Mouse (Mus musculus): ENCODE data around the gene Foxp2. TPM values are rescaled to one million over a fixed set of nuclear protein-coding genes. Genes with fewer than 3 reads are reported as not detected.

The Foxp2 gene
- polyA plus RNA-seq, 1 experiment from 2014 or later, result 17.9 TPM

DNA sequence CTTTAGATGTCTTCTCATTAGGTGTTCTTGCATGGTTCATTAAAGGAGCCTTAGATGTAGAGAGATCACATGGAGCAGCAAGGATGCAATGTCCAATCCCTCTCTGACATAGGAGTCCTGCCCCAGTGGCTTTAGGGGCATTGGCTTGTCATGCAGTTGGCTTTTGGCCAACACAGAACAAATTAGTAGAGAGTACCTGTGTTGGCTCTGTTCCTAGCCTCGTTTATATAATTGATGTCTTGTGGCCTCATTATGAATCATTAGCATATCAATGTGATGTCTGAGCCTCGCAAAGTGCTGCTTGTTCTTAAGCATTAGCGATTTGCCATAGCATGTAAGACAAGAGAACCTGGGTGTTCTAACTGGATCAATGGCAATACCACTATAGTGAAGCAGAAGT is 250.5 kb downstream of the Foxp2 start:
- Histone ChIP-seq H3K27ac (no peak overlapping the region), H3K27me3 (ENCODE audit: low read depth, poor library complexity, severe bottlenecking) (no peaks in the 10 kb centered on the region), H3K36me3 (no peaks in the 10 kb centered on the region), H3K4me1 (no peaks in the 10 kb centered on the region), H3K9me3 (replicated peaks) (no peaks in the 10 kb centered on the region), H3K4me3 (no peak overlapping the region)
- 79% methylated on average over 3 of the region's 3 CpGs for WGBS
- no peak for DNase-seq (ENCODE audit: low spot score)

DNA sequence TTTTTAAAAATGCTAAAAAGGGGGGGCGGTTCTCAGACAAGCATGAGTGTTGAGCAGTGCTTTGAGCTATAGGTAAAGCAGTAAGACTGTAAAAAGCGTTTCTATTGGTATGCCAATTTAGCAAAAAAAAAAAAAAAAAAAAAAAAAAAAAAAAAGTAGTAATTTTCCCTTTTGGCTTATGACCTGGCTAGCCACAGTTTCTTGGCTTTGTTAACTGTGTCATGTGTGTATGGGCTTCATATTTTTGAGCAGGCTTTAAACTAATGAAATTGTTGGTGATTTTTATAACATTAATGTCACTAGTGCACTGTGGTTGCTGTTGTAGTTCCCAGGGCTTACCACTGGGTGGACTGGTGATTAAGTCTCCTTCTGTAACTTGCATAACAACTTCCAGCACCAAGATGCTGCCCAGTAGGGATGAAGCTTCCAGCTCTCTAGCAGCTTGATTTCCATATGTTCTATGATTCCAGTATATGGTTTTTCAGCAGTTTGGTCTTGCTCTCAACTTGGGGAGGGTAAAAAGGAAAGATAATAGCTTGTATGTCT is 262.4 kb downstream of the Foxp2 start:
- no peaks in the 10 kb centered on the region for H3K9me3 ChIP-seq (replicated peaks)
- 78% methylated on average over 2 of the region's 2 CpGs for WGBS
- no peak overlapping the region for H3K4me3 ChIP-seq
- no peaks in the 10 kb centered on the region for H3K27me3 ChIP-seq (ENCODE audit: low read depth, poor library complexity, severe bottlenecking)
- no peak overlapping the region for H3K27ac ChIP-seq
- DNase-seq (ENCODE audit: low spot score), result no peak
- H3K36me3 ChIP-seq, result no peaks in the 10 kb centered on the region
- no peaks in the 10 kb centered on the region for H3K4me1 ChIP-seq

DNA sequence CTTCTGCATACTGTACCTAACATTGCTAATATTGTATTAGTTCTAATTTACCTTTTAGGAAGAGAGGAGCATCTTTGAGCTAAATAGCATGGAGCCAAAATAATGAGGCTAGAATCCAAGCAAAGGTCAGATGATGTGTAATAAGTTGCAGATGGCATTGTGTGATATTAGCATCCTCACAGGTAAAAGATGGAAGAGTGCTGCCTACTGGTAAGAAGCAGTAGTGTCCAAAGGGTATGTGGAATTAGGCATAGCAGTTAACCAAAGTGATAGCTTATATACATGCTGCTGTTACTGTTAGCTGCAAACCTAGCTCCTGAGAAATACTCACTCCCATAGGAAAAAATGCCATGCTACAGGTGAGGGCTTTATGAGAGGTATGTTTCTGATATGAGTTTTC is 275.6 kb downstream of the Foxp2 start:
- Histone ChIP-seq H3K27me3 (ENCODE audit: low read depth, poor library complexity, severe bottlenecking) (no peaks in the 10 kb centered on the region), H3K9me3 (replicated peaks) (no peaks in the 10 kb centered on the region), H3K36me3 (no peaks in the 10 kb centered on the region), H3K27ac (no peak overlapping the region), H3K4me1 (no peaks in the 10 kb centered on the region), H3K4me3 (no peak overlapping the region)
- no peak for DNase-seq (ENCODE audit: low spot score)

DNA sequence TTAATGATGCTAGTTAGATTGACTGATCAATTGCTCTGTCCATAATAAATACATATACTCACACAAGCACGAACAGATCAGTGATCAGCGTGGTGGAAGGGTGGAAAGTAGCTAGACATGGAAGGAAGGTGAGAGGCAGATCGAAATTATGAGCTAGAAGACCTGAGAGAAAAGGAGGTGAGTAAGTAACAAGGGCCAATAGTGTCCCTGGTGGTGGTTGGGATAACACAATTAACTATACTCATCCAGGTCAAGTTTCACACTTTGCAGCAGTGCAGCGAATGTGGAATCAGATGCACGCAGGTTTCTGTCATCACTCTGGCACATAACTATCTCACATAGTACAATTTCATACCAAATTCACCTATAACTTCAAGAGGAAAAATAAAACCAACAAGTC is 291.7 kb downstream of the Foxp2 start:
- Histone ChIP-seq H3K27me3 (ENCODE audit: low read depth, poor library complexity, severe bottlenecking) (no peaks in the 10 kb centered on the region), H3K27ac (no peak overlapping the region), H3K36me3 (no peaks in the 10 kb centered on the region), H3K9me3 (replicated peaks) (no peaks in the 10 kb centered on the region), H3K4me3 (no peak overlapping the region), H3K4me1 (peaks cover 17% of the 10 kb centered on the region)
- no peak for DNase-seq (ENCODE audit: low spot score)
- WGBS, result 68% methylated on average over 5 of the region's 5 CpGs

DNA sequence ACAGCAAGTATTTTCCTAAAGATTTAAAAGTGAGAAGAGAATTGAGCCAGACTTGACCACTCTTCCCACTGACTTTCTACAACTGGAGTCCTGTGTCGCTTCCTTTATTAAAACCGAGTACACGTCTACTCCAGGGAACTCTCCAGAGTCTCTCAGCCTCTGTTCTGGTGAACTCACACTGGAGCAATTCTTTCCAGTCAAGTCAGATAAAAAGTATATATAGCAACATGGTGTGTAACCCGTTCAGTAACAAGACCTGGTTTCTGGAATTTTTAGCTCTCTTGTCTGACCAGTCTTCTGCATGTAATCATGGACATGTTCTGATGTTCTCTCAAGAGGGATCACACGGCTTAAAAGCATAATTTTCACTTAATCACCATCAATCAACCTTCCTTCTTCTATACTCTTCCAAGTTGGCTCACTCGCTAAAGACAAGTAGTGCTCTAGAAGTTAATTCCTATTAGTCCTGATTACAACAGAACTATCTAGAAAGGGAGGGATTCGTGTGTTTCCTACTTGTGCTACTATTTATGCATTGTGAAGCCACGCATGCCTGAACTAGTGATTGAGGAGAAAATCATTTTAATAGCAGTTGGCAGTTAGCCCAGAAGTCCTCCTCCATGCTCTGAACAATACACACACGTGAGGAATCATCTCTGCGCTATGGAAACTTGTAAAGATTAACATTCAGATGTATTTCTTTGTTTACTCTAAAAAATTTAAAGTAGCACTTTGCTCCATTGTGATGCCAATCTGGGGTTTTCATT is 341.2 kb downstream of the Foxp2 start:
- 89% methylated on average over 10 of the region's 10 CpGs for WGBS
- no peak for DNase-seq (ENCODE audit: low spot score)

DNA sequence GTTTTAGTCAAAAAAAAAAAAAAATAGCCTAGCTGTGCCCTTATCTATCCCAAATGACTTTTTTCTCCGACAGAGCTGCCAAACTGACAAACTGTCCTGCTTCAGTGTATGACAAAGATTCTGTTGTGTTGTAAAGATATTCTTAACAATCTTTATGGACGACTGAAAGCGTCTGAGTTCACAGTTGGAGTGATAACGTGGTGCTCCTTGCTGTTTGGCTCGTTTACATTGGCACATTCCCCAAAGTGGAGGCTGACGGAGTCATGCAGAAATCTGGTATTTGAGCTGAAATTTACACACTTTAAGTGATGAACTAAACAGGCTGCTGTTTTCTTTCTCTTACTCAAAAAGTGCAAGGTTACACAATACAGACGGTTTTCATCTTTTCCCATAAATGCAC is 356.2 kb downstream of the Foxp2 start:
- Histone ChIP-seq H3K4me1 (peaks cover 9% of the 10 kb centered on the region), H3K36me3 (no peaks in the 10 kb centered on the region), H3K27me3 (ENCODE audit: low read depth, poor library complexity, severe bottlenecking) (no peaks in the 10 kb centered on the region), H3K27ac (no peak overlapping the region), H3K9me3 (replicated peaks) (no peaks in the 10 kb centered on the region), H3K4me3 (no peak overlapping the region)
- DNase-seq (ENCODE audit: low spot score), result no peak
- 34% methylated on average over 7 of the region's 7 CpGs for whole genome bisulfite sequencing

More for the DNA sequence above, 341.2 kb downstream of the Foxp2 start:
- Histone ChIP-seq H3K27me3 (ENCODE audit: low read depth, poor library complexity, severe bottlenecking) (no peaks in the 10 kb centered on the region), H3K36me3 (no peaks in the 10 kb centered on the region), H3K9me3 (replicated peaks) (no peaks in the 10 kb centered on the region), H3K27ac (no peak overlapping the region), H3K4me3 (no peak overlapping the region), H3K4me1 (no peaks in the 10 kb centered on the region)

DNA sequence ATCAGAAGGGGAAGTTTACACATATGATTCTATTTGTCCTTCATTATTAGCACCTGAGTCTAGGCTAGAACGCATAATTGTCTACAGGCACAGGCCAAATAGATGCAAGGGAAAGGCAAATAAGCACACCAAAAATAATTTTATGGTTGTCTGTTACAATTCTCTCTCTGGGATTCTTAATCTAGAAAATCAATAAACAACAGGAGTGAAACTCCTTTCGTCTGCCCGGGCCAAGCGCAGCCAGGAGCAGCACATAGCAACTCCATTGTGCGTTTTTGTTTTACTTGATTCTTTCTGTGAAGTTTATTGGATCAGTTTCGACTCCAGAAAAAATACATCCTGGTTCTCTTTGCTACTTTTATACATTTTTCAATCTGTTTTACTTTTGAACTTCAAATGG is 356.7 kb downstream of the Foxp2 start:
- H3K36me3 ChIP-seq, result no peaks in the 10 kb centered on the region
- H3K4me3 ChIP-seq, result no peak overlapping the region
- no peak overlapping the region for H3K27ac ChIP-seq
- no peak for DNase-seq (ENCODE audit: low spot score)
- peaks cover 9% of the 10 kb centered on the region for H3K4me1 ChIP-seq
- no peaks in the 10 kb centered on the region for H3K27me3 ChIP-seq (ENCODE audit: low read depth, poor library complexity, severe bottlenecking)
- no peaks in the 10 kb centered on the region for H3K9me3 ChIP-seq (replicated peaks)
- WGBS, result 77% methylated on average over 6 of the region's 6 CpGs

DNA sequence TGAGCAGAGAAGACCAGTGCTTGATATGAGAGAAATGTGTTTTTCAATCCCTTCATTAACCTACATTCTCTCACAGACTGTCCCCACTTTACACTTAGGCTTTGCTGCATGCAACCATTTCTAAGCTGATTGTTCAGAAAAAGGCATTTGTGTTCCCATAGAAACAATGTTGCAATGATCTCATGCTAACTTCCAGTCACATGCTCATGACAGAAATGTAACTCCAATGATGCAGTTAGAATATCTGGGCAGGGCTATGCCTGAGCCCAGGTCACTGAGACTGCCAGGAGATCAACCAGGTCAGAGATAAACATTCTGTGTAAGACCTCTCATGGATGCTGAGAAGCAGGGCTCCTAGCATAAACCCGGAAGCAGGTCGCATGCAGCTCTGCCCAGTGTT is 367.0 kb downstream of the Foxp2 start:
- DNase-seq (ENCODE audit: low spot score), result no peak
- whole genome bisulfite sequencing, result 87% methylated on average over 2 of the region's 2 CpGs
- no peaks in the 10 kb centered on the region for H3K27me3 ChIP-seq (ENCODE audit: low read depth, poor library complexity, severe bottlenecking)
- no peaks in the 10 kb centered on the region for H3K9me3 ChIP-seq (replicated peaks)
- H3K36me3 ChIP-seq, result no peaks in the 10 kb centered on the region
- no peaks in the 10 kb centered on the region for H3K4me1 ChIP-seq
- H3K27ac ChIP-seq, result no peak overlapping the region
- no peak overlapping the region for H3K4me3 ChIP-seq

DNA sequence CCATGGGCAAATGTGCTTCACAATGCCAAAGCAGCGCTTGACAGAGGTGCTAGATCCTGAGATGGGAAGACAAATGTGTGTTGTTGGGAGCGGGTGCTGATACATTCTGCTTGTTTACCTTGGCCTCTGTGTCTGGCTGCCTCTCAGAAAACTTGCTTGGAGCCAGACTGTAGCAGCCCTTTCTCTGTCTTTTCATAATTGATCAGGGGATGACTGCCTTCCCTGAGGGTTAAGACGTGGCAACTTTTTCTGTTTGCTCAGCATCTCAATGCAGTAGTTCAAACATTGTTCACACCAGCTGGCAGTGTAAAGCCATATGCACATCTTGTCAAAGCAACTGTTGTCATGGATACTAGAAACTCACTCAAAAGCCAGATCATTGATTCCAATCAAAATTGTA is 384.1 kb downstream of the Foxp2 start:
- H3K27me3 ChIP-seq (ENCODE audit: low read depth, poor library complexity, severe bottlenecking), result no peaks in the 10 kb centered on the region
- peaks cover 10% of the 10 kb centered on the region; the same call in 1 of the 2 replicates for H3K4me1 ChIP-seq
- WGBS, result 64% methylated on average over 3 of the region's 3 CpGs
- DNase-seq (ENCODE audit: low spot score), result no peak
- no peak overlapping the region for H3K27ac ChIP-seq
- no peak overlapping the region for H3K4me3 ChIP-seq
- H3K36me3 ChIP-seq, result no peaks in the 10 kb centered on the region
- no peaks in the 10 kb centered on the region for H3K9me3 ChIP-seq (replicated peaks)

DNA sequence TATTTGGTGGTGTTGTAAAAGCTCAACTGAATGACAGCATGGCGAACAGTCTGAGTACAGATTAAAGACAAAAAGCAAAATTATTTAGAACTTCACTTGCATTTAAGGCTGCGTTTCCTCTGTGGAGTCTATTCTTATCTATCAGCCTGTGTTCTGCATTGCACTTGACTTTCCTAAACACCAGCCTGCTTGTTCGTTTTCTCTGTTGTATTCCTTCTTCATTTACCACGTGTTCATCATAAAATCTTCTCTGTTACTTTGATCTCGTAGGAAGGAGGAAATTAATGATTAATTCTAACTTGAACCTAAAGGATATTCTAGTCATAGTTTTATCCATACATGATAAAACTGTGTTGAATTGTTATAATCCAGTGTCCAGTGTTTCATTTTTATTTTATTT is 392.9 kb downstream of the Foxp2 start:
- Histone ChIP-seq H3K9me3 (replicated peaks) (no peaks in the 10 kb centered on the region), H3K4me3 (no peak overlapping the region), H3K27me3 (ENCODE audit: low read depth, poor library complexity, severe bottlenecking) (no peaks in the 10 kb centered on the region), H3K4me1 (no peaks in the 10 kb centered on the region), H3K36me3 (no peaks in the 10 kb centered on the region), H3K27ac (no peak overlapping the region)
- WGBS, result 82% methylated on average over 5 of the region's 5 CpGs
- DNase-seq (ENCODE audit: low spot score), result no peak

DNA sequence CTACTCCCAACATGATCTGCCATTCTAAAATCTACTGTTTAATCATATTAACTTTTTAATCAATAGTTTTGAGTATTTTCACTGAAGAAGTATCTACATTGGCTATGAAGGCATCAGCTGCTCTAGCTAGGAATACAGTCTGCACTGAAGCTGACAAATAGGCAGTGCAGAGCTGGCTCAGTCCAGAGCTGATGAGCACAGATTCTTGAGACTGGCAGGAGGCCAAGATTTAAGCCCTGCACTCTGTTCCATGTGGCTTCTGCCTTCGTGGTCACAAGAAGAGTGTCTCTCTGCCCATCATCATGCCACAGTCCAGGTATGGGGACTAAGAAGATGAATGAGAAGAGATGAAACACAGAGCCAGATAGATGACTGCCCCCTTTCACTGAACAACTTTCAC is 398.1 kb downstream of the Foxp2 start:
- 62% methylated on average over 1 of the region's 1 CpGs for WGBS
- Histone ChIP-seq H3K4me1 (no peaks in the 10 kb centered on the region), H3K27me3 (ENCODE audit: low read depth, poor library complexity, severe bottlenecking) (no peaks in the 10 kb centered on the region), H3K9me3 (replicated peaks) (no peaks in the 10 kb centered on the region), H3K36me3 (no peaks in the 10 kb centered on the region), H3K4me3 (no peak overlapping the region), H3K27ac (no peak overlapping the region)
- DNase-seq (ENCODE audit: low spot score), result no peak

DNA sequence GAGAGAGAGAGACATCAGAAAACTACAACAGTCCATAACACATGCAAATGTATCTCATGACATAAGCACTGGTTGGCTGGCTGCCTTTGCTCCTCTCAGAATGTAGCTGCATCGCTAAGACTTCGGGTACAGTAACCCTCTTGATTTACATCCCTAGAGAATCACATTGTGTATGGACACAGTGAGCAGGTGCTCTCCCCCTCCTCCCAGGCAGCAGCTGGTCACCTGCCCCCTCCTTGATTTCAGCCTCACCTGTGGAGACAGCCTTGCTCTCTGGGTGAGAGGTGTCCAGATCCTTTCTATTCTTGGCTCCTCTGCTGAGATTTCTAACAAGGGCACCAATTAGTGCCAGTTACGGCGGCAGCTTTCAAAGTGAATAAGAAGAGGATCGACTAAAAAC is 409.5 kb downstream of the Foxp2 start:
- Histone ChIP-seq H3K27me3 (ENCODE audit: low read depth, poor library complexity, severe bottlenecking) (no peaks in the 10 kb centered on the region), H3K4me3 (no peak overlapping the region), H3K9me3 (replicated peaks) (no peaks in the 10 kb centered on the region), H3K4me1 (no peaks in the 10 kb centered on the region), H3K27ac (no peak overlapping the region), H3K36me3 (no peaks in the 10 kb centered on the region)
- WGBS, result 75% methylated on average over 5 of the region's 5 CpGs
- no peak for DNase-seq (ENCODE audit: low spot score)

DNA sequence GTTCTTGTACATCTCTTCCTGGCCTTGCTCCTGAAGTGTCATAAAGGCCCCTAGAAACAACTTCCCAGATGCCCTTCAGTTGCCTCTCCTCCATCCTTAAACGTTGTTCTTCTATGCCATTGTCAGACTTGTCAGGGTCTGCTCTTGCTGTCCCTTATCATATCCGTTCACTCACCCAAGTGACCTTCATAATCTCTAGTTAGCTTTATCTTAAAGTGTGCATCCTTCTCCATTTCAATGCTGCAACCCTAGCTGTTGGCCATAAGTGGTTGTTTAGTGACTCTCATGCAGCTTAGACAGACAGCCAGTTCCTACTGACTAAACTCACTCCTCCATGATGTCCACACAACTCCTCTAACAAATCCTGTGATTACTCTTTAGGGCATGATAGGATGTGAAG is 415.8 kb downstream of the Foxp2 start:
- DNase-seq (ENCODE audit: low spot score), result no peak
- Histone ChIP-seq H3K9me3 (replicated peaks) (no peaks in the 10 kb centered on the region), H3K27ac (no peak overlapping the region), H3K36me3 (no peaks in the 10 kb centered on the region), H3K4me1 (peaks cover 9% of the 10 kb centered on the region), H3K4me3 (no peak overlapping the region), H3K27me3 (ENCODE audit: low read depth, poor library complexity, severe bottlenecking) (no peaks in the 10 kb centered on the region)
- WGBS, result 83% methylated on average over 2 of the region's 2 CpGs

DNA sequence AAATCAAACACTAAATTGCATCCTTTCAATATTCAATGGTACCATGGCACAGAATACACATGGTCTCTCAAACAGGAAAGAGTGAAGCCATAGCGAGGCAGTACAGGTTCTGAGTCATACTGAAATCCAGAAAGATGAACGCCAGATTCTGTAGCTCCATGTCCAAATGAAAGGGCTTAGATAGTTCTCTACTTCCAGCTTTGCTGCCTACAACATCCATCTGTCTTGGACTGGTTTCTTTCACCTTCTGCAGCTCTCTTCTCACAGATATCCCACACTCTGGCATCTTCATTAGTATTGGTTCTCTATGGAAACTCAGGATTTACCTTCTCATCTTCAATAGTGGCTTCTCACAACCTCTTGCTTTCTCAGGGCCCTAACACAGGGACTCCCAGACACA is 417.2 kb downstream of the Foxp2 start:
- 95% methylated on average over 2 of the region's 2 CpGs for WGBS
- H3K9me3 ChIP-seq (replicated peaks), result no peaks in the 10 kb centered on the region
- H3K4me1 ChIP-seq, result peaks cover 23% of the 10 kb centered on the region
- no peak overlapping the region for H3K27ac ChIP-seq
- DNase-seq (ENCODE audit: low spot score), result no peak
- no peaks in the 10 kb centered on the region for H3K27me3 ChIP-seq (ENCODE audit: low read depth, poor library complexity, severe bottlenecking)
- no peak overlapping the region for H3K4me3 ChIP-seq
- no peaks in the 10 kb centered on the region for H3K36me3 ChIP-seq
